Mouse (Mus musculus) heart, adult 2 months (tissue): ENCODE measurements around the gene Serpina3k.
"Not testable (repeated sequence)": the region's sequence is repeated elsewhere in the genome, so short reads cannot be mapped to it uniquely, and the experiment has no call there.

Experiments
- CTCF ChIP-seq: fragments of 200-600 bp; IDR thresholded peaks from 2 replicates; pipeline ENCODE4 v1.8.1; 2022; ENCODE audit warnings: antibody characterized with exemption, mild to moderate bottlenecking, moderate library complexity
- EP300 ChIP-seq: fragments of 200-500 bp; IDR thresholded peaks from 2 replicates; pipeline ENCODE4 v1.6.1; 2011; ENCODE audit warnings: low read depth, low read length, control low read depth; ENCODE audit not compliant: insufficient read depth

GRCm38 (mm10) chr12:104378815-104379214 lies 40.5 kb downstream of the Serpina3k start:
- not testable (repeated sequence) for TF ChIP-seq EP300, CTCF
